Mouse (Mus musculus) lung, adult 18-20 months (tissue): ENCODE measurements around the gene Hoxa3.

ENCODE experiments used
- DNase-seq, 2 experiments: peaks; one replicate each; pipeline ENCODE4 v3.0.0; 2022; ENCODE audit warnings: mixed read lengths in 2 of 2

Hoxa3 gene

DNA sequence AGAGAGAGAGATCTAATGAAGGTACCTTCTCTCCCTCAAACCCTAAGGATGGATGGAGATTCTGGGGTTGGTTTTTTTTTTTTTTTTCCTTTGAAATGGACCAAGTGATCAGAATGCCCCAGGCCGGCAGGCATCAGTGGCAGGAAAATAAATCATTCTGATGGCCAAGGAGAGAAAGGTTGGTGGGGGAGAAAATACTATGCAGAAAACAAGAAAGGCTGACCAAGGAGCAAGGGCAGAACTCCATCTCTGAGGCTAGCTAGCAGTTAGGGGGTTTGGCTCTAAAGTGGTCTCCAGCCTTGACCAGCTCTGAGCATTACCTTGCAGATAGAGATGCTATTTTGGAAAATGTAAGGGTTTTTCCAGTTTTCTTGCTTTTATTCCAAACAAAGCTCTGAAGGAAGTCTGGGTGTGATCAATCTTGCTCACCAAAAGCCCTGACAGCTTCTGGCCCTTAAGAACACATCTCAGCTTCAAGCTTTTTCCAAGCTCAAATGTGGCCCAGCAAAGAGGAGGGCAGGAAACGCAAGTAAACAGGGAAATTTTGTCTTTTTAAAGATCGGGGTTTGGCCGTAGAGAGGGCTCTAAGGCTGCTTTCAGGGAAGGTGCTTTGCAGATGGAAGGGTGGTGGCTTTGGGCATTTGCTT lies 46.6 kb downstream of the Hoxa3 start:
- DNase-seq = no peak

DNA sequence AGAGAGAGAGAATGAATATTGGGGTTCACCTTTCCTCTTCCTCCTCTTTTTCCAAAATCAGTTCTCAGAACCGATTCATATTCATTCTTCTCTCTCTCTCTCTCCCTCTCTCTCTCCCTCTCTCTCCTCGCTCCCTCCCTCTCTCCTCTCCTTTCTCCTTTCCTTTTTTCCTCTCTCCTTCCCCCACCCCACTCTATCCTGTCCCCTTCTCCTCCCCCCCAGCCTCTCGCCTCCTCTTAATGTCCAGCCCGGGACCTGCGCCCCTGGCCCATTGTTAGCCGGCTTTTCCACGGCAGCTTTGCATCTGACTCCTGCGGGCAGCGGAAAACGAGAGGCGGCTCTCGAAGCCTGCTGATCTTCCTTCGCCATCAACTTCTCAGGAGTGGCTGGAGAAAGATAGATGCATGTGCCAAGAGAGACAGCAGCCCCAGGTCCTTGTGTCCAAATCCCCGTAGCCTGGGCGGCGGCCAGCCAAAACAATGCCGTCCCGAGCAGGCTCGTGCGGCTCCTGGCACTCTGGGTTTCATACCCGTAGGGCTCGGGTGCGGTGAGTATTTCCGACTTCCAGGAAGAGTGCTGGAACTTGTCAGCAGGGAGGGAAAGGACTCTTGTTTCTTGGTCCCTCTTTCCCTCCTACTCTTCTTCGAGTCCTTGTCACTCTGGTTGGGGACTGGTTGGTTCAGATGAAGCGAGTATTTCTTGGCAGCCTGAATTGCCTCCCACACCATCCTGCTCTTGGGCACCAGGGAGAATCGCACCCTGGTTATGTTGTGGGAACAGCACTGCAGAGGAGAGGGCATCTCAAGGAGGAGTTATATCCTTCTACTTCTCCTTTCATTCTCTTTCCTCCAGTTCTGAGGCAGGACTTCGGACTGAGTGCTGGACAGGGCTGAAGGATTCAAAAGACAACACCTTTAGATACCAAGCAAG lies 47.4 kb downstream of the Hoxa3 start:
- DNase-seq = no peak

DNA sequence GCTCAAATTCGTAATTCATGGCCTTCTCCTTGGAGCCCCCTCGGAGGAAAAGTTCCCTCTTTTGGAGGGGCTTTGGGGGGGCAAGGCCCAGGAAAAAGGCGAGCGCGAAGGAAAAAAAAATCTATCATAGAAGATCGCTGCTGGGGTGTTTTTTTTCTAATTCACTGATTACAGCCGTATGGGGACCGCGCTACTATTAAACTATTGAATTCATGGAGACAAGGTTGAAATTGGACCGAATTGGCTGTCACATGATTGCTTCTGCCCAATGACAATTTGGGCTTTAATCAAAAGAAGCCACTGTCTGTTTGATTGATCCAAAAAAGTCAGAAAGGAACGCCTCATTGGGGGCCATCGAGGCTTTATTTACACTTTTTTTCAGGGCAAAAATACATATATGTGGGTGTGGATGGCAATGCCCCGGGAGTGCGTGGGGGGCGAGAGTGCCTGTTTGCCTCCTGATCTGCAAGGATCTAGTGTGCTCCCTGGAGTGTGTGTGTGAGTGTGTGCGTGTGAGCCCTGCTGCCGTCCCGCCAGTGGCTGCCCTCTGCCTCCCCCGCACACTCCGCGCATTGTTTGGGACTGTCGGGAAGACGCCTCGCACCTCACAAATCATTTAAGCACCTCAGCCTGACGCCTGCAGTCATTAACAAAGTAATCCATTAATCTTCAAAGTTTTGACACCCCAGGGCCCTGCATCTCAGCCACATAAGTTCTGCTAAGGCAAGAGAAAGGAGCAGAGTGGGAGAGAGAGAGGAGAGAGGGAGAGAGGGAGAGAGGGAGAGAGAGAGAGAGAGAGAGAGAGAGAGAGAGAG lies 48.3 kb downstream of the Hoxa3 start, which contains the start of gene Hoxa2:
Gene Hoxa2 (minus strand): TSS at position 206 of the 815 bp plus-strand sequence.
- no peak for DNase-seq

- DNase-seq = peak in 1 of 2 experiments; percentile 14
Measured at GRCm38 (mm10) chr6:52164051-52164625, 49.0 kb downstream of the Hoxa3 start.

DNA sequence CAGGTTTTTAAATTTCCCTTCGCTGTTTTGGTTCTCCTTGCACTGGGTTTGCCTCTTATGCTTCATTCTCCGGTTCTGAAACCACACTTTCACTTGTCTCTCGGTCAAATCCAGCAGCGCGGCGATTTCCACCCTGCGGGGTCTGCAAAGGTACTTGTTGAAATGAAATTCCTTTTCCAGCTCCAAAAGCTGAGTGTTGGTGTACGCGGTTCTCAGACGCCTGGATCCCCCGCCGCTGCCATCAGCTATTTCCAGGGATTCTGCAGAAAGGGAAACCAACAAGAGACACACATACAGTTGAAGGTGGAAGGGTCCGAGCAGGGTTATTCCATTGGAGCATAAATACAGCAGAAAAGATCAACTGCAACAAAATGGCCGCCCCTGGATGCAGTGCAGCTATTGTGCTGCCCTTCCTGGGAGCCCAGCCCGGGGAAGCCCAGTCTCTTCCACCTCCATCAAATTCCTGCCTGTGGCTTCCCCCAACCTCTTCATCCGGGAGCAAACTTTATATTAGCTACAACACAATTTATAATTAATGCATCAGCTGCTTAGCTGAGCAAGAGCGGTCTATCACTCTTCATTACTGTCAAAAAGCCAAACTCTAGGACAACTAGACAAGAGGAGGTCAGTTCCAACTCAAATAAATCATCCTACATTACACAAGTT lies 49.6 kb downstream of the Hoxa3 start:
- peak in 1 of 2 experiments; percentile 14 for DNase-seq

DNA sequence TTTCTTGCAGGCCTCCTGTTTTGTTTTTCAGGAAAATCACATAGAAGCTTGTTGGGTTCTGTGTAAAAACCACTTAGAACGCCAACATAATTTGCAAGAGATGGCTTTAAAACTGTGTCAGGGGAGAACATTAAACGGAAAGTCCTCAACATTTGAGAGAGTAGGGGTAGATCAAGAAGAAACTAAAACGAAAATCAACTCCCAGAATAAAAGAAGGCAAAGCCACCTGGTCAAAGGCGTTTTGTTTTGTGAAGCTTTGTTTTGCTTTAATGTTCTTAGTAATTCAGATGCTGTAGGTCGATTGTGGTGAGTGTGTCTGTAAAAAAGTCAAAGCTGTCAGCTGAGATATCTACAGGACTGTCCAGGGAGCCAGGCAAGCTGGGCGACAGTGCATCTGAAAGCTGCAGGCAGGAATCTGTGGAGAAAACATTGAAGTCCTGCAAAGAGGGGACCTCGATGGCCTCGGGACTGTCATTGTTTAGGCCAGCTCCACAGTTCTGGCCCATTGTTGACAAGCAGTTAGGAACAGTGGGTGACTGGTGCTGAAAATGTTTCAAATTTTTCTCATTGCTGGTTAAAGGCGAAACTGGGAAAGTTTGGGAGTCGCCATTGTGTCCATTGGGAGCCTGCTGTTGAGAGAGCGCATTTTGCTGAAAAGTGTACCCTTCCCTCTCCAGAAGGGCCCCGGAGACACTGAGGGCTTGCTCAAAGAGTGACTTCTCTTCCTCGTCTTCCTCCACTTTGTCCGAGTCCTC lies 50.3 kb downstream of the Hoxa3 start:
- DNase-seq = no peak

DNA sequence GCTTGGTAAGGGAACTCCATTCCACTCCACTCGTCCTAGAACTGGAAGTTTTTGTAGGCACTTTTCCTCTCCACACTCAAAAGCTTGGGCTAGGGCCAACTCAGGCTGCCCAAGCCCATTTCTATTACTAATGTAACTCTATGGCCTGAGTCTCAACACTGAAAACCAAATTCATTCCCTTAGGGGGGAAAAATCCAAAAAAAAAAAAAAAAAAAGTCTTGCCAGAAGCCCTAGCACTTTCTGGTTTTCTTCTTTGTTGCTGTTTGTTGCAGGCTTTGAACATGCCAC lies 51.1 kb downstream of the Hoxa3 start:
- DNase-seq = no peak

DNA sequence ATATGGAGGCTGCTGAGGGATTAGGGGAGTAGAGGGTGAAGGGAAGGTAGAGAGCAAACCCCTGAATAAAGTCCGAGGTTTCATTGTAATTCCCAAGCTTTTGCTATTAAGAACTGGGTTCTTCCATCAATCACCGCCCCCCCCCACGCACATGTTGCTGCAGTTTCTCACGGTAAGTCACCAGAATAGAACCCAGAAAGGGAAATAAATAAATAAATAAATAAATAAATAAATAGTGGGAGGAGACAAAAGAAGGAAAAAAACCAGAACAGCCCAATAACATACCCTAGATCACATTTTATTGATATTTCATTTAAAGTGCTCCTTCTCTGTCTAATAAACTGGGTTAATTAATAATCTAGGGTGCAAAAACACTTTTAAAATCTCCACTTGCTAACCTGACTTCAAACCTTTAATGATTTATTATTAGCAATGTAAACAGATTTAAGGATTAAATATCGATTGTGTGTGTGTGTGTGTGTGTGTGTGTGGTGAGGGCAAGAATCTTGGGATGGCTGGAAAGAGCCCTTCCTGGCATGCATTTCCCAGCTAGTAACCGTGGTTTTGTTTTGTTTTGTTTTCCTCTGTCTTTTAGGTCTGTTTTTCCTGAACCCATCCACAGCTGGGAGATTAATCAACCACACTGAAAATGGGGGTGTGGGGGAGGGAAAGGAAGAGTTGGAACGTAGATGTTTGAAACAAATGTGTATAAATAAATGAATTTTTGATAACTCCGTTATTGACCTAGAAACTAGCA lies 51.6 kb downstream of the Hoxa3 start:
- DNase-seq = no peak

DNA sequence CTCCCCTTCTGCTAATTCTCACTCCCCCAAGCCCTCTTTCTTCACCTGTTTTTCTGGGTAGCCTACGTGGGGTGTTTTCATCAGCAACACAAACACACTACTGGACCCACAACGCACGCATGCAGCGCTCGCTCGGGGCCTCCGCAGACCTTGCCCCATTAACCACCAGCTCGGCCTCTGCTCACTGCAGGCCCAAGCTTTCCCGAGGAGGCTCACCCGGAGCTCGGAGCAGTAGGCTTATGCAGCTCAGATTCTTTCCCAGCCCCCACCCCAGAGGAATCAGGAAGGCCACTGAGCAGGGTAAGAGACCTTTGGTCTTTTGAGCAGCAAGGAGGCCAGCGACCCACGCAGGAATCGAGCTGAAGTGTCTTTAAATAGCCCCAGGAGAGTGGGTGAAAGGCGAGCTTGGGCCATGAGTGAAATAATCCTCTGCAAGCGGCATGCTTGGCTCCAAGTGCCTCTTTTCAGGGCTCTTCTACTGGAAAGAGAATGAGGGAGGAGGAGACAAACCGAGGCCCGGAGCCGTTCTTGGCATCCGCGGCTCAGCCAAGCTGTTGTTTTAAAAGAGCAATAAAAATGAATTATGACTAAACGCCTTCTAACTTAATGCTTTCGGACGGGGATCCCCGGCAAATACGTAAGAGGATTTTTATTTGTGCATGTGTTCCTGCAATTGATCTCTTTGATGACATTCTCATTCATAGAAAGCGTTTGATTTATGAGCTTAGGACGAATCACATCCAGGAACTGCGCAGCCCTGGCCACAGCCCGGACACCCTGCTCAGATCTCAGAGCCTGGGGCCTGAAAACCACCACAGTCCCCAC lies 52.4 kb downstream of the Hoxa3 start:
- peak in 1 of 2 experiments; percentile 64 for DNase-seq

DNA sequence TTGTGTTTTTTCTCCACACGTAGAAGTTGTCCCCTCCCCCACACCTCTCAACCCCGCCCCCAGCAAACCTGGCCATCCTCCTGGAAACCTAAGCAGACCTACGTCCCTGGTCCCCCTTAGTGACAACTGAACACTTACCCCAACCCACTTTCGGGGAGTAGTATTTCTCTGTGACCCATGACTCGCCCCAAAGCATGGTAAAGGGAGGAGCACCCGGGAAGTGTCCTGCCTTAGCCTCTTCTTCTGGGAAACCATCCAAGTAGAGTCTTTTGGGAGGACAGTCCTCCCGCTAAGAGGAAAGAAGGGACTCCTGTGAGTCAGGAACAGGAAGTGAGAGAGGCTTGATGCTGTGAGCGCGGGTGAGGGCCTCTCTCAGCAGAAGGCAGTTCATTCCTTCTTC lies 53.2 kb downstream of the Hoxa3 start:
- no peak for DNase-seq

DNA sequence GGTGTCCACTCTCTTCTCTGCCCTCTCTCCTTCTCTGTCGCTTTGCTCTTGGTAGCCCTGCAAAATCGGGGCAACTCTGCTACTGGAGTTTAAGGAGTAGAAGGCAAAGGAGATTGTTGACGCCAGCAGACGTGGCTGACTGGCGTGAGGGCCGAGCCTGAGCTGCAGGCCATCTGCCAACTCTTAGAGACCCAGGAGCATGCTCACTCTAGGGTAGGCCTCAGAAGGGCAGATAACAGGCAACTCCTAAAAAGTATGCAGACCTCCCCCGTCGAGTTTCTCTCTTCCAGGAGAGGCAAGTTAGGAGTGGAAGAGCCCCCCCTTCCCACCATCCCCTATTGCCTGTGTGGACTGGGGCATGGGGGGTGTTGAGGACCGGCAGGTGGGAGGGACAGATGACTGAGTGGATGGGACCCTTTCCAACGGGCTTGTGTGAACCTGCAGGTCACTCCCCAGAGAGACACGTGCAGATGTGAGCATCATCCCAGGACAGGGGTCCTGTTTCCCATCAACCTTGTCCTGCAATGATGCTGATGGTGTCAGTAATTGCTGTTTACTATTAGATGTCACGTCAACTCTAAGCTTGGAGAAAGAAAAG lies 53.9 kb downstream of the Hoxa3 start:
- DNase-seq = no peak

- peak; percentile 86 to 88 for DNase-seq
Measured at GRCm38 (mm10) chr6:52158276-52159051, 54.7 kb downstream of the Hoxa3 start, which contains the start of gene Hoxa1. Hoxa1 (minus strand) TSS chr6:52158317.

DNA sequence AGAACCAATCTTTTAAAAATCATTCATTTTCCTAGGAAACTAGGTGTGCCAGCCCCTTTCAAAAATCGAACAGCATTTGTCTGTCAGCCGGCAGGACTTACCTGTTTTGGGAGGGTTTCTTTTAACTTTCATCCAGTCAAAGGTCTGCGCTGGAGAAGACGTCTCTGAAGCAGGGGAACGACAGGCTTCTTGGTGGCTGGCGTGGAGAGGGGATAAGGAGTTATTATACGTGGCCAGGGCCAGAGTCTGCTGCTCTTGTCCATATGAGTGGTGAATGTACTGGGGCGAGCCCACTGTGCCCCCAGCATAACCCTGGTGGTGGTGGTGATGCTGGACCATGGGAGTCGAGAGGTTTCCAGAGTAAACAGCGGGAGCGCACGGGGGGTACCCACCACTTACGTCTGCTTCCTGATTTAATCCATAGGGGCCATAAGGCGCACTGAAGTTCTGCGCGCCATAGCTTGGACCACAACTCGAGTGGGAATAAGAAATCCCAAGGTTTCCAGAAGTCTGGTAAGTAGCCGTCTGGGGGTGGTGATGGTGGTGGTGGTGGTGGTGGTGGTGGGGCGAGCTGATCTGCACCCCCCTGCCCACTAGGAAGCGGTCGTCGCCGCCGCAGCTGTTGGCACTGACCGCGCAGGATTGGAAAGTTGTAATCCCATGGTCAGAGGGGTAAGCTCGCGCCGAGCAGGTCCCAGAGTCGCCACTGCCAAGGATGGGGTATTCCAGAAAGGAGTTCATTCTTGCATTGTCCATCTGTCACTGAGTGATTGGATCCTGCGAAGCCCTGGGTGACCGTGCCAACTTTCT lies 55.5 kb downstream of the Hoxa3 start:
- no peak for DNase-seq

DNA sequence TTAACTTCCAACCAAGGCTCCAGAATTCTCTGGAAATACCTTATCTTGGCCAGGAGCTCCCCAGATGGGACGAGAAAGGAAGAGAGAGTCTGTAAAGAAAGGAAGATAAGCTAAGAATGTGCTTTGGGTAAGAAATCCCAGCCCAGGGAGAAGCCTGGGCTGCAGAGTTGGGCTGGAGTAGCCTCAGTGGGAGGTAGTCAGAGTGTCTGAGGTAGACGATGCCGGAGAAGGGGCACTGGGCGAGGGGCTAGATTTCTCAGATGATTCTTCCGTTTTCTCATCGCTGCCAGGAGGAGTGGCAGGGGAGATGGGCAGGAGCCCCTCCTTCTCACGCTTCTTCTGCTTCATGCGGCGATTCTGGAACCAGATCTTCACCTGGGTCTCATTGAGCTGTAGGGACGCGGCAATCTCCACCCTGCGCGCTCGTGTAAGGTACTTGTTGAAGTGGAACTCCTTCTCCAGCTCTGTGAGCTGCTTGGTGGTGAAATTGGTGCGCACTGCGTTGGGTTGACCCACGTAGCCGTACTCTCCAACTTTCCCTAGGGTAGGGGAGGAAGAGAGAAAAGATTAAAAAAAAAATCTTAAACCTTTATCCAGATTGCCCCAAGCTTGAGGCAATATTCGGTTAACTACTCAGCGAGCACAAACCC lies 56.5 kb downstream of the Hoxa3 start:
- no peak for DNase-seq

- DNase-seq = no peak
Measured at GRCm38 (mm10) chr6:52155471-52155870, 57.7 kb downstream of the Hoxa3 start.

- DNase-seq = no peak
Measured at GRCm38 (mm10) chr6:52154044-52154443, 59.1 kb downstream of the Hoxa3 start.

DNA sequence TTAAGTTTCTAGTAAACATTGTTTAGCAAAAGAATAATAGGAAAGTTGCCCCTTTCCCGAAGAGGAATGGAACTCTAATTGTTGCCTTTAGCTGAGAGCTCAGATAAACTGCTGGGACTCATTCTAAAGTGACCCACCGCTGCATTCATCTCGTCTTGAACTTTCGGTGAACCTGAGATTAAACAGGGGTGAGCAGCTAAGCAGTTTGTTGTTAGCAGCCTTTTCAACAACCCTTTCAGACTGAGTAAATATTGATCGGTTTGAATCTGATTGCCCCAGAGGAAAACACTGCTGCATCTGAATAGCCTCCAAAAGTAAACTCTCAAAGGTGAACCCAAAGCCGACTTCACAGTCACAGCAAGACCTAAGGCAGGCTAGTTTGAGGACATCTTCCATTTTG lies 59.9 kb downstream of the Hoxa3 start:
- DNase-seq = no peak
